Mouse (Mus musculus) brain, embryonic 14.5 days (tissue): ENCODE results near the gene Ptprt.

Experiments used
- CTCF ChIP-seq: fragments of 200-500 bp; IDR thresholded peaks from 2 replicates; pipeline ENCODE4 v1.5.1; 2012; ENCODE audit warnings: inconsistent platforms, mild to moderate bottlenecking, moderate library complexity, borderline replicate concordance; ENCODE audit not compliant: insufficient read depth, insufficient read length; ENCODE audit errors: extremely low read depth
- POLR2A ChIP-seq: fragments of 200-500 bp; IDR thresholded peaks from 2 replicates; pipeline ENCODE4 v1.6.1; 2012; ENCODE audit warnings: mild to moderate bottlenecking, inconsistent platforms, borderline replicate concordance; ENCODE audit not compliant: poor library complexity, insufficient read depth, insufficient read length, severe bottlenecking; ENCODE audit errors: extremely low read depth

DNA sequence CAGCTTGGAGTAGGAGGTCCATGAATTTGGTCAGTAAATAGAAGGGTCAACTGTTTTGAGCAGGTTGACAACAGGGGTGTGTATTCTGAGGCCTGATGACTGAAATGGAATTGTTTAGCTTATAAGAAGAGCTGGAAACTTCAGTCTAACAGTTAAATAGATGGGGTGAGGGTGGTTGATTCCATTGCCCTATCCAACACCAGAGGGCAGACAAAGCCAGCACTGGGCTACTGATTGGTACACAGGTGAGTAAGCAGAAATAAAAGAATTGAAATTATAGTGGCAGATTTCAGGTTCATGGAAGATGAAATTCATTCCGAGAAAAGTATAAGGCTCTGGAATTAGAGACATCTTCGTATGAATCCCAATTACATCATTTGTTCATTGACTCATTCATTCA, 1020.1 kb downstream of the Ptprt start:
- TF ChIP-seq POLR2A (no peak), CTCF (peak; percentile 27; the same call in 1 of the 2 replicates)
